In the genomic region with DNA sequence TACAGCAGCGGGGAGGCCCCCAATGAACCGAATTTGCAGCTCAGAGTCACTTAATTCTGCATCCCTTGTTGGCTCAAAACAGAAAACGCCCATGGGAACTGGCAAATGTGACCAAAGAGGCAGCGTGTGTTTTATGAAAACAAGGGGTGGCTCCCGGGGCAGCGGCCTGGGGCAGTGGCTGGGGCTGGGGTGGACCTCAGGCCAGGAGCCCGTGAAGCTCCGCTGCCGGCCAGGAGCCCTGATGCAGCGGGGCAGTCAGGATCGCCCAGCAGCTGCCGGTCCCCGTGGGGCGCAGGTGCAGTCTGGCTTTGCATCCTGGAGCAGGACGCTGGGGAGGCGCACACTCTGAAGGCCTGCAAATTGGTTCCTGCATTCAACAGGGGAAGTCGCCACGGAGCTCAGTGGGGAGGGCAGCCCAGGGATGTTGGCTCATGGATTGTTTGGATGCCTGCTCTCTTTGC, we compare ENCODE assay signal across 9 mouse cellular contexts.
DNase-seq lines count a peak whose midpoint lies in the region; ATAC-seq lines count a peak whose summit lies in the region.
"Had no signal": no experiment of that assay in that cellular context is flagged by ENCODE, and none has a peak within 500 bp of the region (broad histone marks: within the 10 kb centered on the region; RNA-seq: fewer than 3 reads in every experiment).

No protein-coding gene starts in this region.

- H3K9me3 ChIP-seq in forebrain, embryonic 14.5 days (replicated peaks; ENCODE audit: control insufficient read depth, low read length) = no peaks in the 10 kb centered on the region
- H3K9me3 ChIP-seq in limb, embryonic 11.5 days (ENCODE audit: control insufficient read depth, low read length) = no peaks in the 10 kb centered on the region
- H3K9me3 ChIP-seq in neural tube, embryonic 12.5 days = no peaks in the 10 kb centered on the region
- H3K9me3 ChIP-seq: G1E had no signal

- H3K36me3 ChIP-seq in forebrain, embryonic 14.5 days (ENCODE audit: control insufficient read depth, insufficient read depth, low read length) = no peaks in the 10 kb centered on the region
- H3K36me3 ChIP-seq in limb, embryonic 11.5 days (ENCODE audit: control insufficient read depth, insufficient read depth, low read length) = no peaks in the 10 kb centered on the region
- no peaks in the 10 kb centered on the region for H3K36me3 ChIP-seq in neural tube, embryonic 12.5 days
- H3K36me3 ChIP-seq: G1E had no signal

- H3K4me3 ChIP-seq in forebrain, embryonic 14.5 days (ENCODE audit: low read depth, low read length) = no peak overlapping the region
- H3K4me3 ChIP-seq in limb, embryonic 11.5 days (ENCODE audit: low read depth, low read length) = no peak overlapping the region; the same call in 1 of the 2 replicates
- no peak overlapping the region for H3K4me3 ChIP-seq in neural tube, embryonic 12.5 days

- H3K4me1 ChIP-seq in forebrain, embryonic 14.5 days (ENCODE audit: control insufficient read depth, insufficient read depth, low read length) = peaks cover 7% of the 10 kb centered on the region; the same call in 1 of the 2 replicates
- H3K4me1 ChIP-seq in limb, embryonic 11.5 days (ENCODE audit: control insufficient read depth, insufficient read depth, low read length) = peaks cover 20% of the 10 kb centered on the region
- H3K4me1 ChIP-seq in neural tube, embryonic 12.5 days = peaks cover 12% of the 10 kb centered on the region

- H3K27ac ChIP-seq in forebrain, embryonic 14.5 days (ENCODE audit: low read depth, low read length) = peak overlapping the region; percentile 52
- H3K27ac ChIP-seq in limb, embryonic 11.5 days (replicated peaks; ENCODE audit: low read depth, low read length) = peak overlapping the region; percentile 62
- no peak overlapping the region for H3K27ac ChIP-seq in neural tube, embryonic 12.5 days

- intact Hi-C loops in gastrocnemius, postnatal 36 days (cut with DNase I) = loop anchor here (5.0 to 10.0 kb wide), 2 partner anchors 109 to 578 kb away; no protein-coding TSS in a partner anchor

- peak overlapping the region; percentile 43 for H3K4me2 ChIP-seq in forebrain, embryonic 14.5 days (ENCODE audit: low read length)
- peak overlapping the region; percentile 37 for H3K4me2 ChIP-seq in limb, embryonic 11.5 days (ENCODE audit: low read depth, severe bottlenecking)
- peak overlapping the region; percentile 51 for H3K4me2 ChIP-seq in neural tube, embryonic 12.5 days (replicated peaks)

- DNase-seq in gastrocnemius, adult 18-20 months (ENCODE audit: low spot score) = peak; percentile 21
- DNase-seq in gastrocnemius, postnatal 36 days = no peak
- DNase-seq in ES-CJ7 (ENCODE audit: low read depth, low spot score) = peak; percentile 14
- peak; percentile 43 for DNase-seq in forebrain, embryonic 14.5 days (ENCODE audit: low spot score)
- DNase-seq in limb, embryonic 11.5 days (ENCODE audit: low spot score) = peak; percentile 69
- DNase-seq in right cerebral cortex, postnatal 14 days = no peak
- DNase-seq in frontal cortex, postnatal 25 days (ENCODE audit: low spot score in 2 of 2) = no peak

- no peaks in the 10 kb centered on the region for H3K27me3 ChIP-seq in forebrain, embryonic 14.5 days (replicated peaks; ENCODE audit: control insufficient read depth, insufficient read depth, low read length)
- no peaks in the 10 kb centered on the region for H3K27me3 ChIP-seq in limb, embryonic 11.5 days (ENCODE audit: control insufficient read depth, insufficient read depth, low read length)
- no peaks in the 10 kb centered on the region for H3K27me3 ChIP-seq in neural tube, embryonic 12.5 days (replicated peaks)

- H3K9ac ChIP-seq in forebrain, embryonic 14.5 days (ENCODE audit: low read length) = peak overlapping the region; percentile 56
- H3K9ac ChIP-seq in limb, embryonic 11.5 days (ENCODE audit: low read length) = 0 out of 2 replicates have a peak overlapping the region, but pooled peaks have one; percentile 37
- H3K9ac ChIP-seq in neural tube, embryonic 12.5 days = no peak overlapping the region; the same call in 1 of the 2 replicates

- WGBS in forebrain, embryonic 14.5 days = 8% methylated on average over 18 of the region's 18 CpGs
- 9% methylated on average over 18 of the region's 18 CpGs for WGBS in limb, embryonic 11.5 days
- 8% methylated on average over 18 of the region's 18 CpGs for WGBS in neural tube, embryonic 12.5 days

- peak; percentile 56 for ATAC-seq in forebrain, embryonic 14.5 days
- ATAC-seq in limb, embryonic 11.5 days (ENCODE audit: insufficient number of reproducible peaks, low FRiP score, low TSS enrichment, low read depth) = no peak
- 0 out of 2 replicates have a peak, but pooled peaks have one; percentile 54 for ATAC-seq in neural tube, embryonic 12.5 days (ENCODE audit: low FRiP score, low read depth)

Comparison
In these comparisons a context has a peak if more than half of its experiments do, and no peak if none do; other contexts are left out.
1. DNase-seq: peak in gastrocnemius, adult 18-20 months (single experiment), ES-CJ7 (single experiment), forebrain, embryonic 14.5 days (single experiment) and limb, embryonic 11.5 days (single experiment); none in gastrocnemius, postnatal 36 days (0 of 2), right cerebral cortex, postnatal 14 days (single experiment) and frontal cortex, postnatal 25 days (0 of 2).
2. Peak in every context shown above with its lines, with median percentiles within 50 percentile points of each other: H3K4me2 ChIP-seq.